Comparison of ENCODE assay signal across 11 mouse cellular contexts in the genomic region with DNA sequence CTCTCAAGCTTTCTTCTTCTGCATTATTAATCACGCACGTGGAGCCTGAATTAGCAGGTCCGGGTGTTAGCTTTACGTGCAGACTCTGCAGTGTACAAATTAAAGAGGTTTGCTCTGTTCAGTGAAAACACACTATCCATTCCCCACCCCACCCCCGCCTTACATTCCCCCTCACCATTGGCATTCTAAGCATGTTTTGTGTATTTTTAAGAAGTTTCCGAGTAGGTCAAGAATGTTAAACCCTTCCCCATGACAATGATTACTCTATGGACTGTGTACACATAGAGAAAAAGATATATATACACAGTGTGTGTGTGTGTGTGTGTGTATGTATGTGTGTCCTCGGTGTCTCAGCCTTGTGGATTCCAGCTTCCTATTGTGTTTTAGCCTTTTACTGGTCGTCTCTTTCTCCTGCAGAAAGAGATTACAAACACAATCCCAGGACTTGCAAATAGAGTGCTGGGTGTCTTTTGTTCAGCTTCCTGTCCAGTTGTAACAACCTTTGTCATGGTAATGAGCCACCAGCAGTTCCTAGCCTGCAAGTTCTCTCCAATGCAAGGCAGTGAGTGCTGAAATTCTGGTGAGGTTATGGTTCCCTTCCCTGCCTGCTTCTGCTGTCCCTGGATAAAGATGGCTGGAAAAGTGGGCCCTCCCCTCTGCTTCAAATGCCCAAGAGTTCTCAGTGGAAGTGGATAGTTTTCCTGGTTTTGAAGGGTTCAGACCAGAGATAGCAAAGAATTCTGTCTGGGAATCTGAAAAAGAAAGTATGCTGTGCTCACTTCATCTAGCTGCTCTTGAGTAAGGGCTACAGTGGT.
DNase-seq lines count a peak whose midpoint lies in the region; ATAC-seq lines count a peak whose summit lies in the region.
"Had no signal": no experiment of that assay in that cellular context is flagged by ENCODE, and none has a peak within 500 bp of the region (broad histone marks: within the 10 kb centered on the region; RNA-seq: fewer than 3 reads in every experiment).

No protein-coding gene starts in this region.

- 0 out of 2 replicates have a peak overlapping the region, but pooled peaks have one; percentile 28 for H3K9ac ChIP-seq in heart, embryonic 12.5 days
- H3K9ac ChIP-seq in forebrain, embryonic 16.5 days (replicated peaks; ENCODE audit: low read depth, low read length): no peak overlapping the region
- H3K9ac ChIP-seq in midbrain, embryonic 14.5 days (replicated peaks; ENCODE audit: low read length): 0 out of 2 replicates have a peak overlapping the region, but pooled peaks have one; percentile 2
- H3K9ac ChIP-seq: liver, embryonic 14.5 days; stomach, embryonic 15.5 days had no signal

- peaks cover 36% of the 10 kb centered on the region for H3K4me1 ChIP-seq in heart, embryonic 12.5 days (replicated peaks)
- H3K4me1 ChIP-seq in forebrain, embryonic 16.5 days (replicated peaks; ENCODE audit: control insufficient read depth, insufficient read depth, low read length): peaks cover 20% of the 10 kb centered on the region
- peaks cover 18% of the 10 kb centered on the region for H3K4me1 ChIP-seq in midbrain, embryonic 14.5 days (ENCODE audit: control insufficient read depth, insufficient read depth, low read length)

- WGBS in heart, embryonic 12.5 days: 31% methylated on average over 8 of the region's 8 CpGs
- 4% methylated on average over 8 of the region's 8 CpGs for WGBS in forebrain, embryonic 16.5 days
- WGBS in midbrain, embryonic 14.5 days: 3% methylated on average over 8 of the region's 8 CpGs

- peak overlapping the region; percentile 15; the same call in 1 of the 2 replicates for H3K27ac ChIP-seq in heart, embryonic 12.5 days (ENCODE audit: poor library complexity, severe bottlenecking)
- H3K27ac ChIP-seq in forebrain, embryonic 16.5 days (ENCODE audit: low read length): no peak overlapping the region
- no peak overlapping the region for H3K27ac ChIP-seq in midbrain, embryonic 14.5 days (replicated peaks; ENCODE audit: low read depth, low read length)
- H3K27ac ChIP-seq: liver, embryonic 14.5 days; stomach, embryonic 15.5 days had no signal

- no peaks in the 10 kb centered on the region for H3K9me3 ChIP-seq in heart, embryonic 12.5 days (replicated peaks)
- no peaks in the 10 kb centered on the region for H3K9me3 ChIP-seq in forebrain, embryonic 16.5 days (ENCODE audit: control insufficient read depth, low read length)
- H3K9me3 ChIP-seq in midbrain, embryonic 14.5 days (ENCODE audit: control insufficient read depth, low read length): no peaks in the 10 kb centered on the region
- H3K9me3 ChIP-seq: stomach, embryonic 15.5 days had no signal

- DNase-seq in heart, adult 8-10 months (ENCODE audit: low spot score): no peak
- DNase-seq in WW6 (ENCODE audit: low read depth, low spot score): peak; percentile 64
- peak; percentile 69 for DNase-seq in midbrain, embryonic 14.5 days
- DNase-seq in spleen, postnatal 14 days (ENCODE audit: low spot score in 2 of 2): no peak
- no peak for DNase-seq in kidney, adult 8-10 months

- no peak overlapping the region for H3K4me2 ChIP-seq in heart, embryonic 12.5 days
- peak overlapping the region; percentile 11; the same call in 1 of the 2 replicates for H3K4me2 ChIP-seq in forebrain, embryonic 16.5 days (ENCODE audit: low read length)
- H3K4me2 ChIP-seq in midbrain, embryonic 14.5 days (ENCODE audit: low read length): peak overlapping the region; percentile 41
- H3K4me2 ChIP-seq: stomach, embryonic 15.5 days had no signal

- H3K36me3 ChIP-seq in heart, embryonic 12.5 days: no peaks in the 10 kb centered on the region
- no peaks in the 10 kb centered on the region for H3K36me3 ChIP-seq in forebrain, embryonic 16.5 days (ENCODE audit: control insufficient read depth, insufficient read depth)
- H3K36me3 ChIP-seq in midbrain, embryonic 14.5 days (ENCODE audit: control insufficient read depth, insufficient read depth, low read length): no peaks in the 10 kb centered on the region
- H3K36me3 ChIP-seq: stomach, embryonic 15.5 days had no signal

- no peak overlapping the region for H3K4me3 ChIP-seq in heart, embryonic 12.5 days
- no peak overlapping the region for H3K4me3 ChIP-seq in forebrain, embryonic 16.5 days (replicated peaks; ENCODE audit: low read length)
- no peak overlapping the region for H3K4me3 ChIP-seq in midbrain, embryonic 14.5 days (replicated peaks; ENCODE audit: low read depth, low read length)
- H3K4me3 ChIP-seq: erythroblast, embryonic 14.5 days; stomach, embryonic 15.5 days had no signal

- H3K27me3 ChIP-seq in heart, embryonic 12.5 days (replicated peaks): no peaks in the 10 kb centered on the region
- H3K27me3 ChIP-seq in forebrain, embryonic 16.5 days (replicated peaks; ENCODE audit: control insufficient read depth, insufficient read depth, low read length): no peaks in the 10 kb centered on the region; the same call in 1 of the 2 replicates
- H3K27me3 ChIP-seq in midbrain, embryonic 14.5 days (ENCODE audit: control insufficient read depth, insufficient read depth, low read length): peaks cover 49% of the 10 kb centered on the region; the same call in 1 of the 2 replicates
- H3K27me3 ChIP-seq: stomach, embryonic 15.5 days had no signal

- no peak for ATAC-seq in heart, embryonic 12.5 days (ENCODE audit: insufficient number of reproducible peaks, low FRiP score)
- no peak for ATAC-seq in forebrain, embryonic 16.5 days
- ATAC-seq in midbrain, embryonic 14.5 days (ENCODE audit: low FRiP score, low TSS enrichment): no peak; the same call in 1 of the 2 replicates
- no peak for ATAC-seq in monocyte, adult 5-6 weeks (replicated peaks; ENCODE audit: insufficient number of reproducible peaks, low FRiP score, low TSS enrichment, poor library complexity, severe bottlenecking)

Comparison
In these comparisons a context has a peak if more than half of its experiments do, and no peak if none do; other contexts are left out.
1. DNase-seq: peak in WW6 (single experiment) and midbrain, embryonic 14.5 days (single experiment); none in heart, adult 8-10 months (single experiment), spleen, postnatal 14 days (0 of 2) and kidney, adult 8-10 months (0 of 2).